Mouse (Mus musculus) liver, adult 2 months (tissue): ENCODE results near the gene Rfx7.

Source experiments
- CTCF ChIP-seq: fragments of 200-500 bp; IDR thresholded peaks from 2 replicates; pipeline ENCODE4 v1.5.1; 2011; ENCODE audit warnings: low read depth, low read length, control low read depth
- POLR2A ChIP-seq: fragments of 200-500 bp; IDR thresholded peaks from 2 replicates; pipeline ENCODE4 v1.6.1; 2011; ENCODE audit warnings: low read length, control low read depth; ENCODE audit not compliant: insufficient read depth; ENCODE audit errors: extremely low read depth

GRCm38 (mm10) chr9:72512229-72512981 lies 19.6 kb upstream of the Rfx7 start:
- no peak for TF ChIP-seq POLR2A
- TF ChIP-seq CTCF: no peak
